Mouse (Mus musculus): ENCODE results near the gene Ppp1r36. TPM values are rescaled to one million over a fixed set of nuclear protein-coding genes. Genes with fewer than 3 reads are reported as not detected.

Gene Ppp1r36
- polyA plus RNA-seq (2014; fragmentation: Nextera tagmentation; extraction: Ambion mirVana), result 0.51 TPM in 2 replicates

DNA sequence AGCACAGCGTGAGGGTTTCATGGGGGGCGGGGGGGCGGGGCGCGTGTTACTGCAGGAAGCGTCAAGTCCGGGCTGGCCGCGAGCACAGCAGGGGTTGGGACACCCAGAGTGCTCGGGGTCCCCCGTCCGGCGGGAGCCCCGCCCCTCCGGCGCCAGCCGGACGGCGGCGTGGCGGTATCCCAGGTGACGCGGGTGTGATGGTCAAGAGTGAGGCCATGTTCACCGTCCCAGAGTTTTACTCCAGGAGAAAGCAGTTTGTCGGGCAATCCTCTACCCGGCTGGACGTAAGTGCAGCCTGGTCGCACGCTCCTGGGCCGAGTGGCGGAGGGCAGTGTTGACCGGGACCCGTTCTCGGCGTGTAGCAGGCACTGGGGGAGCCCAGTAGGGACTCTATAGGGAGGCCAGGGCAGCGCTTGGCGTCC, at the start of gene Ppp1r36:
Gene Ppp1r36 (plus strand): TSS at position 106 of the 422 bp plus-strand sequence.
- WGBS, result 4% methylated on average over 37 of the region's 37 CpGs
- Histone ChIP-seq H3K4me2 (peak within 1 kb of the TSS; percentile 67), H3K27me3 (replicated peaks; ENCODE audit: control insufficient read depth, insufficient read depth, low read length) (peaks cover 8% of the 10 kb centered on the region), H3K4me1 (replicated peaks; ENCODE audit: control insufficient read depth, insufficient read depth, low read length) (no peaks in the 10 kb centered on the region; the same call in 1 of the 2 replicates), H3K27ac (ENCODE audit: low read depth, low read length) (no peak within 1 kb of the TSS), H3K9me3 (ENCODE audit: control insufficient read depth, low read length) (peaks cover 4% of the 10 kb centered on the region), H3K4me3 (ENCODE audit: low read depth, low read length) (peak within 1 kb of the TSS; percentile 39), H3K36me3 (ENCODE audit: control insufficient read depth, insufficient read depth, low read length) (no peaks in the 10 kb centered on the region), H3K9ac (ENCODE audit: low read depth, low read length) (no peak within 1 kb of the TSS)
- DNase-seq (ENCODE audit: low spot score) (peak; percentile 52), ATAC-seq (replicated peaks; ENCODE audit: low FRiP score) (peak; percentile 45; the same call in 1 of the 2 replicates)

- H3K4me2 ChIP-seq, result peak overlapping the region; percentile 82
- H3K4me3 ChIP-seq (ENCODE audit: low read depth, low read length), result peak overlapping the region; percentile 91
- peaks cover 36% of the 10 kb centered on the region for H3K4me1 ChIP-seq (replicated peaks; ENCODE audit: control insufficient read depth, insufficient read depth, low read length)
- H3K27me3 ChIP-seq (replicated peaks; ENCODE audit: control insufficient read depth, insufficient read depth, low read length), result no peaks in the 10 kb centered on the region
- H3K9me3 ChIP-seq (ENCODE audit: control insufficient read depth, low read length), result no peaks in the 10 kb centered on the region
- DNase-seq (ENCODE audit: low spot score) (no peak), ATAC-seq (replicated peaks; ENCODE audit: low FRiP score) (no peak)
- WGBS, result 8% methylated on average over 9 of the region's 9 CpGs
- H3K36me3 ChIP-seq (ENCODE audit: control insufficient read depth, insufficient read depth, low read length), result no peaks in the 10 kb centered on the region
- peak overlapping the region; percentile 100 for H3K27ac ChIP-seq (ENCODE audit: low read depth, low read length)
- peak overlapping the region; percentile 99 for H3K9ac ChIP-seq (ENCODE audit: low read depth, low read length)
Measured at GRCm38 (mm10) chr12:76368201-76368789, 49.0 kb upstream of the Ppp1r36 start.

DNA sequence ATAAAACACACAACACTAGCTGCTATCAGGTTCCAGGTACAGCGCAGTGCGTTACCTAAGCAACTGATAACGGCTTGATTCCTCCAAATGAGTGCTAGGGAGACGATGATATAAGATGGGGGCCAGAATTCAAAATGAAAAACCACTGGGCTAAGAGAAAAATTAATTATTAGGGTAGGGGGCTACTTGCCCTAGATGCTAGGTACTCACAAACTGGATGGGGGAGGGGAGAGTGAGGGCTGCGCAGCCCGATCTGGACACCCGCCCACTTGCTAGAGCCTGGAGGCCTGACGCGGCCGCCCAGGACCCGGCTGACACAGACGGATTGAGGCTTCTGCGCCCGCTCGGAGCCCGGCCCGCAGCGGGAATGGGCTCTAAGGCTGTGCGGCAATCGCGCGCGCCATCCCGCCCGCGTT, 48.5 kb upstream of the Ppp1r36 start:
- Histone ChIP-seq H3K4me2 (peak overlapping the region; percentile 82), H3K27ac (ENCODE audit: low read depth, low read length) (peak overlapping the region; percentile 100), H3K4me1 (replicated peaks; ENCODE audit: control insufficient read depth, insufficient read depth, low read length) (peaks cover 36% of the 10 kb centered on the region), H3K27me3 (replicated peaks; ENCODE audit: control insufficient read depth, insufficient read depth, low read length) (no peaks in the 10 kb centered on the region), H3K9ac (ENCODE audit: low read depth, low read length) (peak overlapping the region; percentile 99), H3K4me3 (ENCODE audit: low read depth, low read length) (peak overlapping the region; percentile 91), H3K9me3 (ENCODE audit: control insufficient read depth, low read length) (no peaks in the 10 kb centered on the region), H3K36me3 (ENCODE audit: control insufficient read depth, insufficient read depth, low read length) (no peaks in the 10 kb centered on the region)
- WGBS, result under 1% methylated on average over 26 of the region's 26 CpGs
- peak; percentile 27 for ATAC-seq (replicated peaks; ENCODE audit: low FRiP score)
- no peak for DNase-seq (ENCODE audit: low spot score)

DNA sequence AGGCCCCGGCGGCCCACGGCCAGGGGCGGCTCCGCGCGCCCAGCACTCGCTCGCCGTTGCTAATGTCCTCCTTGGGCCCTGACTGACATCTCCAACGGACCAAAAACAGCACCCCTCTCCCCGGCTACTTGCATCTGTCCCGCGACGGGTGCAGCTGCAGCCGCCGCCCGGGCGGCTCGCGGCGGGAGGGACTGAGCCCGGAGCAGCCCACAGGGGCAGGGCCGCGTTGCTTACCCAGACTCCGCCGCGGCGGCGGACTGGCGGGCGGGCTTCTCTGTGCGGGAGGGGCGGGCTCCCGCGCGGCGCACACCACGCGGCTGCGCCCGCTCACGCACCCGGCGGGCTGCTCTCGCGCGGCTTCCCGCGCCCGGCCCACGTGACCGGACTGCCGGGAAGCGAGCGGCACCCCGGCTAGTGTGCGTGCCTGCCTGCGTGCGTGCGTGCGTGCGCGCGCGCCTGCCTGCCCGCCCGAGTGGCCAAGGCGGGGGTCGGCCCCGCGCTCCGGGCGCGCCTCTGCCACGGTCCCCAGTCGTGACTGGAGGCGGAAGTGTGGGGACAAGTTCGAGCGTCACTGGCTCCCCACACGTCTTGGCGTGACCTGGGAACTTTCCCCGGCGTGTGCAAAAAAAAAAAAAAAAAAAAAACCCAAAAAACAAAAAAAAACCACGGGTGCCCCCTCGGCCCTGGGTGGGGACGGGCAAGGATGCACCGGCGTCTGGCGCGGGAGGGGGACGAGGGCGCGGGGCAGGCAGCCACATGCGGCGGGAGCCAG, 47.9 kb upstream of the Ppp1r36 start, which contains the start of gene Zbtb25:
Gene Zbtb25 (minus strand): TSS at position 397 of the 772 bp plus-strand sequence.
- no peaks in the 10 kb centered on the region for H3K36me3 ChIP-seq (ENCODE audit: control insufficient read depth, insufficient read depth, low read length)
- H3K27me3 ChIP-seq (replicated peaks; ENCODE audit: control insufficient read depth, insufficient read depth, low read length), result no peaks in the 10 kb centered on the region
- WGBS, result under 1% methylated on average over 82 of the region's 96 CpGs
- peak within 1 kb of the TSS; percentile 99 for H3K9ac ChIP-seq (ENCODE audit: low read depth, low read length)
- H3K4me3 ChIP-seq (ENCODE audit: low read depth, low read length), result peak within 1 kb of the TSS; percentile 91
- DNase-seq (ENCODE audit: low spot score) (peak; percentile 84), ATAC-seq (replicated peaks; ENCODE audit: low FRiP score) (peak; percentile 70)
- no peaks in the 10 kb centered on the region for H3K9me3 ChIP-seq (ENCODE audit: control insufficient read depth, low read length)
- peak within 1 kb of the TSS; percentile 82 for H3K4me2 ChIP-seq
- H3K27ac ChIP-seq (ENCODE audit: low read depth, low read length), result peak within 1 kb of the TSS; percentile 100
- peaks cover 42% of the 10 kb centered on the region for H3K4me1 ChIP-seq (replicated peaks; ENCODE audit: control insufficient read depth, insufficient read depth, low read length)

- H3K27me3 ChIP-seq (replicated peaks; ENCODE audit: control insufficient read depth, insufficient read depth, low read length), result no peaks in the 10 kb centered on the region
- H3K27ac ChIP-seq (ENCODE audit: low read depth, low read length), result peak within 1 kb of the TSS; percentile 100
- ATAC-seq (replicated peaks; ENCODE audit: low FRiP score) (peak; percentile 59), DNase-seq (ENCODE audit: low spot score) (peak; percentile 88)
- H3K9ac ChIP-seq (ENCODE audit: low read depth, low read length), result peak within 1 kb of the TSS; percentile 99
- H3K4me1 ChIP-seq (replicated peaks; ENCODE audit: control insufficient read depth, insufficient read depth, low read length), result peaks cover 50% of the 10 kb centered on the region
- H3K4me3 ChIP-seq (ENCODE audit: low read depth, low read length), result peak within 1 kb of the TSS; percentile 91
- peak within 1 kb of the TSS; percentile 82 for H3K4me2 ChIP-seq
- H3K9me3 ChIP-seq (ENCODE audit: control insufficient read depth, low read length), result no peaks in the 10 kb centered on the region
- H3K36me3 ChIP-seq (ENCODE audit: control insufficient read depth, insufficient read depth, low read length), result no peaks in the 10 kb centered on the region
- under 1% methylated on average over 91 of the region's 99 CpGs for WGBS
Measured at GRCm38 (mm10) chr12:76369978-76370830, 47.1 kb upstream of the Ppp1r36 start, which contains the start of gene Zbtb1. Gene Zbtb1 (plus strand): TSS chr12:76370266.

GRCm38 (mm10) chr12:76370831-76371571, 46.3 kb upstream of the Ppp1r36 start:
- Histone ChIP-seq H3K27me3 (replicated peaks; ENCODE audit: control insufficient read depth, insufficient read depth, low read length) (no peaks in the 10 kb centered on the region), H3K36me3 (ENCODE audit: control insufficient read depth, insufficient read depth, low read length) (no peaks in the 10 kb centered on the region), H3K9ac (ENCODE audit: low read depth, low read length) (peak overlapping the region; percentile 99), H3K9me3 (ENCODE audit: control insufficient read depth, low read length) (no peaks in the 10 kb centered on the region), H3K4me3 (ENCODE audit: low read depth, low read length) (peak overlapping the region; percentile 91), H3K27ac (ENCODE audit: low read depth, low read length) (peak overlapping the region; percentile 100), H3K4me1 (replicated peaks; ENCODE audit: control insufficient read depth, insufficient read depth, low read length) (peaks cover 53% of the 10 kb centered on the region), H3K4me2 (peak overlapping the region; percentile 82)
- WGBS, result 0% methylated on average over 51 of the region's 63 CpGs
- ATAC-seq (replicated peaks; ENCODE audit: low FRiP score), result peak; percentile 65
- peak; percentile 83 for DNase-seq (ENCODE audit: low spot score)

- peak overlapping the region; percentile 82 for H3K4me2 ChIP-seq
- WGBS, result 39% methylated on average over 7 of the region's 7 CpGs
- peak overlapping the region; percentile 91 for H3K4me3 ChIP-seq (ENCODE audit: low read depth, low read length)
- 0 out of 2 replicates have a peak overlapping the region, but pooled peaks have one; percentile 53 for H3K27ac ChIP-seq (ENCODE audit: low read depth, low read length)
- peaks cover 57% of the 10 kb centered on the region for H3K4me1 ChIP-seq (replicated peaks; ENCODE audit: control insufficient read depth, insufficient read depth, low read length)
- no peak for ATAC-seq (replicated peaks; ENCODE audit: low FRiP score)
- no peaks in the 10 kb centered on the region for H3K27me3 ChIP-seq (replicated peaks; ENCODE audit: control insufficient read depth, insufficient read depth, low read length)
- H3K9ac ChIP-seq (ENCODE audit: low read depth, low read length), result peak overlapping the region; percentile 99
- H3K9me3 ChIP-seq (ENCODE audit: control insufficient read depth, low read length), result no peaks in the 10 kb centered on the region
- no peak for DNase-seq (ENCODE audit: low spot score)
- H3K36me3 ChIP-seq (ENCODE audit: control insufficient read depth, insufficient read depth, low read length), result no peaks in the 10 kb centered on the region
Measured at GRCm38 (mm10) chr12:76372046-76372445, 45.3 kb upstream of the Ppp1r36 start.
